Mouse (Mus musculus): ENCODE results near the gene Gm44973.
"Not testable (repeated sequence)": the region's sequence is repeated elsewhere in the genome, so short reads cannot be mapped to it uniquely, and the experiment has no call there.

Gm44973 gene

GRCm38 (mm10) chr7:5074984-5075383, 59.7 kb downstream of the Gm44973 start:
- no peak for TF ChIP-seq POU5F1 (IDR thresholded peaks at IDR 0.05; ENCODE audit: borderline replicate concordance, low read length)
- no peak for TF ChIP-seq CTCF (conservative IDR thresholded peaks at IDR 0.05; ENCODE audit: low read length)
- no peak for TF ChIP-seq NANOG (IDR thresholded peaks at IDR 0.05; ENCODE audit: borderline replicate concordance, low read length)
- Histone ChIP-seq H3K4me1 (replicated peaks; ENCODE audit: low read depth, low read length) (peaks cover 79% of the 10 kb centered on the region), H3K27me3 (ENCODE audit: insufficient read depth, low read length) (no peaks in the 10 kb centered on the region), H3K4me3 (replicated peaks; ENCODE audit: low read length) (no peak overlapping the region), H3K36me3 (ENCODE audit: insufficient read depth, low read length) (peaks cover 90% of the 10 kb centered on the region), H3K9me3 (ENCODE audit: low read length) (no peaks in the 10 kb centered on the region)

- Histone ChIP-seq H3K9me3 (ENCODE audit: low read length) (no peaks in the 10 kb centered on the region), H3K4me3 (replicated peaks; ENCODE audit: low read length) (no peak overlapping the region), H3K27me3 (ENCODE audit: insufficient read depth, low read length) (no peaks in the 10 kb centered on the region), H3K4me1 (replicated peaks; ENCODE audit: low read depth, low read length) (peaks cover 75% of the 10 kb centered on the region), H3K36me3 (ENCODE audit: insufficient read depth, low read length) (peaks cover 73% of the 10 kb centered on the region)
- TF ChIP-seq CTCF (conservative IDR thresholded peaks at IDR 0.05; ENCODE audit: low read length) (no peak), NANOG (IDR thresholded peaks at IDR 0.05; ENCODE audit: borderline replicate concordance, low read length) (no peak), POU5F1 (IDR thresholded peaks at IDR 0.05; ENCODE audit: borderline replicate concordance, low read length) (no peak)
Measured at GRCm38 (mm10) chr7:5076931-5077330, 61.6 kb downstream of the Gm44973 start.

GRCm38 (mm10) chr7:5079365-5080009, 64.2 kb downstream of the Gm44973 start:
- H3K9me3 ChIP-seq (ENCODE audit: low read length); H3K27me3 ChIP-seq (ENCODE audit: insufficient read depth, low read length): not testable (repeated sequence)
- H3K4me1 ChIP-seq (replicated peaks; ENCODE audit: low read depth, low read length), result peaks cover 68% of the 10 kb centered on the region
- peaks cover 71% of the 10 kb centered on the region for H3K36me3 ChIP-seq (ENCODE audit: insufficient read depth, low read length)
- H3K4me3 ChIP-seq (replicated peaks; ENCODE audit: low read length), result peak overlapping the region; percentile 98

GRCm38 (mm10) chr7:5080010-5080751, 64.9 kb downstream of the Gm44973 start, which contains the start of gene Epn1:
TSS of gene Epn1 (plus strand) at chr7:5080235.
- Histone ChIP-seq H3K27me3 (ENCODE audit: insufficient read depth, low read length) (no peaks in the 10 kb centered on the region), H3K4me1 (replicated peaks; ENCODE audit: low read depth, low read length) (peaks cover 68% of the 10 kb centered on the region), H3K4me3 (replicated peaks; ENCODE audit: low read length) (peak within 1 kb of the TSS; percentile 98), H3K36me3 (ENCODE audit: insufficient read depth, low read length) (peaks cover 71% of the 10 kb centered on the region), H3K9me3 (ENCODE audit: low read length) (no peaks in the 10 kb centered on the region)
- no peak for TF ChIP-seq POU5F1 (IDR thresholded peaks at IDR 0.05; ENCODE audit: borderline replicate concordance, low read length)
- no peak for TF ChIP-seq CTCF (conservative IDR thresholded peaks at IDR 0.05; ENCODE audit: low read length)
- no peak for TF ChIP-seq NANOG (IDR thresholded peaks at IDR 0.05; ENCODE audit: borderline replicate concordance, low read length)

GRCm38 (mm10) chr7:5080815-5081214, 65.5 kb downstream of the Gm44973 start:
- H3K4me3 ChIP-seq (replicated peaks; ENCODE audit: low read length), result peak overlapping the region; percentile 98
- H3K27me3 ChIP-seq (ENCODE audit: insufficient read depth, low read length), result no peaks in the 10 kb centered on the region
- TF ChIP-seq CTCF (conservative IDR thresholded peaks at IDR 0.05; ENCODE audit: low read length) (no peak), NANOG (IDR thresholded peaks at IDR 0.05; ENCODE audit: borderline replicate concordance, low read length) (no peak), POU5F1 (IDR thresholded peaks at IDR 0.05; ENCODE audit: borderline replicate concordance, low read length) (no peak)
- peaks cover 72% of the 10 kb centered on the region for H3K36me3 ChIP-seq (ENCODE audit: insufficient read depth, low read length)
- H3K9me3 ChIP-seq (ENCODE audit: low read length), result no peaks in the 10 kb centered on the region
- peaks cover 71% of the 10 kb centered on the region for H3K4me1 ChIP-seq (replicated peaks; ENCODE audit: low read depth, low read length)

- H3K9me3 ChIP-seq (ENCODE audit: low read length), result no peaks in the 10 kb centered on the region
- H3K4me3 ChIP-seq (replicated peaks; ENCODE audit: low read length), result peak overlapping the region; percentile 98
- H3K27me3 ChIP-seq (ENCODE audit: insufficient read depth, low read length), result no peaks in the 10 kb centered on the region
- TF ChIP-seq POU5F1 (IDR thresholded peaks at IDR 0.05; ENCODE audit: borderline replicate concordance, low read length) (no peak), CTCF (conservative IDR thresholded peaks at IDR 0.05; ENCODE audit: low read length) (no peak), NANOG (IDR thresholded peaks at IDR 0.05; ENCODE audit: borderline replicate concordance, low read length) (no peak)
- peaks cover 68% of the 10 kb centered on the region for H3K4me1 ChIP-seq (replicated peaks; ENCODE audit: low read depth, low read length)
- H3K36me3 ChIP-seq (ENCODE audit: insufficient read depth, low read length), result peaks cover 73% of the 10 kb centered on the region
Measured at GRCm38 (mm10) chr7:5081241-5081640, 65.9 kb downstream of the Gm44973 start.

- no peaks in the 10 kb centered on the region for H3K27me3 ChIP-seq (ENCODE audit: insufficient read depth, low read length)
- H3K9me3 ChIP-seq (ENCODE audit: low read length), result no peaks in the 10 kb centered on the region
- H3K4me3 ChIP-seq (replicated peaks; ENCODE audit: low read length), result no peak overlapping the region
- H3K36me3 ChIP-seq (ENCODE audit: insufficient read depth, low read length), result peaks cover 73% of the 10 kb centered on the region
- no peak for TF ChIP-seq CTCF (conservative IDR thresholded peaks at IDR 0.05; ENCODE audit: low read length)
- no peak for TF ChIP-seq POU5F1 (IDR thresholded peaks at IDR 0.05; ENCODE audit: borderline replicate concordance, low read length)
- TF ChIP-seq NANOG (IDR thresholded peaks at IDR 0.05; ENCODE audit: borderline replicate concordance, low read length), result no peak
- peaks cover 62% of the 10 kb centered on the region for H3K4me1 ChIP-seq (replicated peaks; ENCODE audit: low read depth, low read length)
Measured at GRCm38 (mm10) chr7:5081939-5082338, 66.6 kb downstream of the Gm44973 start.
